Mouse (Mus musculus) heart, postnatal 0 days (tissue): Measurements from ENCODE around the gene Psmd9. TPM values are rescaled to one million over a fixed set of nuclear protein-coding genes. Genes with fewer than 3 reads are reported as not detected.

Experiments used
- ATAC-seq: fragments of 200-750 bp; cut with Nextera tagmentation; 2 replicates; pipeline ENCODE4 v1.8.0; 2017; ENCODE audit warnings: low read depth, moderate number of reproducible peaks, moderate library complexity; ENCODE audit not compliant: insufficient read depth
- DNase-seq: peaks from one replicate; pipeline ENCODE4 v3.0.0-alpha.2; 2016; ENCODE audit warnings: low spot score
- H3K27ac ChIP-seq: fragments of 300-500 bp; sonication (generic); 2 replicates; pipeline ENCODE4 v1.5.1; 2014; ENCODE audit warnings: low read depth, mild to moderate bottlenecking
- H3K27me3 ChIP-seq: fragments of 300-500 bp; sonication (generic); 2 replicates; pipeline ENCODE4 v1.6.1; 2014; ENCODE audit warnings: low read length, mixed read lengths; ENCODE audit not compliant: control insufficient read depth, insufficient read depth
- H3K36me3 ChIP-seq: fragments of 300-500 bp; sonication (generic); replicated peaks from 2 replicates; pipeline ENCODE4 v1.6.1; 2014; ENCODE audit warnings: low read length, mixed read lengths; ENCODE audit not compliant: control insufficient read depth, insufficient read depth
- H3K4me1 ChIP-seq: fragments of 300-500 bp; sonication (generic); 2 replicates; pipeline ENCODE4 v1.6.1; 2014; ENCODE audit warnings: antibody characterized with exemption; ENCODE audit not compliant: control insufficient read depth, insufficient read depth
- H3K4me2 ChIP-seq: fragments of 300-500 bp; sonication (generic); 2 replicates; pipeline ENCODE4 v1.6.1; 2014; ENCODE audit warnings: low read depth, mild to moderate bottlenecking, low read length, moderate library complexity
- H3K4me3 ChIP-seq: fragments of 300-500 bp; sonication (generic); 2 replicates; pipeline ENCODE4 v1.5.1; 2014; ENCODE audit warnings: low read depth, low read length
- H3K9ac ChIP-seq: fragments of 300-500 bp; sonication (generic); replicated peaks from 2 replicates; pipeline ENCODE4 v1.6.1; 2014; ENCODE audit warnings: low read depth, low read length, mixed read lengths
- H3K9me3 ChIP-seq: fragments of 300-500 bp; sonication (generic); replicated peaks from 2 replicates; pipeline ENCODE4 v1.6.1; 2016; ENCODE audit warnings: low read length; ENCODE audit not compliant: control insufficient read depth
- CTCF ChIP-seq: IDR thresholded peaks from 2 replicates; pipeline ENCODE4 v1.5.1; 2016; ENCODE audit warnings: antibody characterized with exemption, control low read depth, low read depth
- EP300 ChIP-seq: IDR thresholded peaks from 2 replicates; pipeline ENCODE4 v1.6.1; 2016; ENCODE audit warnings: antibody characterized with exemption, low read depth
- WGBS: fragments of 180-500 bp; shearing (Covaris S2); extraction: QIAGEN DNeasy Blood & Tissue Kit; methylation state at CpG from one replicate; pipeline ENCODE4 v1.1.7; 2014; 5-methylcytosine and 5-hydroxymethylcytosine counted together
- polyA plus RNA-seq: library from polyadenylated mRNA; unstranded; fragments of >200 nt; fragmentation: Nextera tagmentation; extraction: Ambion mirVana; gene quantifications from 2 replicates; pipeline ENCODE4 v1.2.1, GENCODE M21; 2015
- total RNA-seq: library from RNA; depleted of rRNA; stranded (reverse); fragments of >200 nt; gene quantifications from 2 replicates; pipeline ENCODE4 v1.2.3, GENCODE M21; 2014; ENCODE audit warnings: low replicate concordance

The Psmd9 gene
- total and polyA plus RNA-seq, 2 experiments from 2014 or later = 11.2 to 54.9 TPM

DNA sequence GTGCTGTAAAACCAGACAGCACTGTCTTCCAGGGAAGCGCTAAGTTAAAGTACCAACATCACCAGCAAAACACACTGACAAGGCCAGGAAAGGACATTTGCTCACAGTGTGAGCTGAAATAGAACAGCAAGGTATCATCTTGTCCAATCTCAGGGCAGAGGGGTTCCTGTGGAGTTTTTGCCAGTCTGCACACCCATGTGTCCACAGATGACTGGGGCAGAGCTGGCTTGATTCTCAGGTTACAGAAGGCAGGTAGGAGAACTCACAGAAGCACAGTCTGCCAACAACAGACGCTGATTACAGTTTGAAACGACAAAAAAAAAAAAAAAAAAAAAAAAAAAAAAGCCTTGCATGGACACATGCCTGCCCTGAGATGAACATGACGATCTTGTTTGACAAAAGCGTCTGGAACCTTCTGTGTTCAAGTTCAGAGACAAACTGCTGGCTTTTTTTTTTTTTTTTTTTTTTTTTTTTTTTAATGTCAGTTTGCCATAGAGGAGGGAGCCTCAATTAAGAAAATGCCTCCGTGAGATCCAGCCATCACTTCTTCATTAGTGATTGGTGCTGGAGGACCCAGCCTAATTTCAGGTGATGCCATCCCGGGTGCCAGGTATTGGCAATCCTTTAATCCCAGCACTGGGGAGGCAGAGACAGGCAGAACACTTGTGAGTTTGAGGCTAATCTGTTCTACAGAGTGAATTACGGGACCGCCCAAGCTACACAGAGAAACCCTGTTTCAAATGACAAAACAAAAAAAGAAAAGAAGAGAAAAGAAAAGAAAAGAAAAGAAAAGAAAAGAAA, 112.3 kb downstream of the Psmd9 start:
- no peak for DNase-seq
- Histone ChIP-seq H3K9ac (no peak overlapping the region), H3K4me2 (no peak overlapping the region), H3K36me3 (no peaks in the 10 kb centered on the region), H3K4me1 (peaks cover 6% of the 10 kb centered on the region), H3K27me3 (no peaks in the 10 kb centered on the region), H3K4me3 (no peak overlapping the region), H3K27ac (no peak overlapping the region), H3K9me3 (no peaks in the 10 kb centered on the region)
- TF ChIP-seq CTCF (no peak), EP300 (no peak)
- WGBS = 67% methylated on average over 9 of the region's 9 CpGs
- ATAC-seq = no peak

DNA sequence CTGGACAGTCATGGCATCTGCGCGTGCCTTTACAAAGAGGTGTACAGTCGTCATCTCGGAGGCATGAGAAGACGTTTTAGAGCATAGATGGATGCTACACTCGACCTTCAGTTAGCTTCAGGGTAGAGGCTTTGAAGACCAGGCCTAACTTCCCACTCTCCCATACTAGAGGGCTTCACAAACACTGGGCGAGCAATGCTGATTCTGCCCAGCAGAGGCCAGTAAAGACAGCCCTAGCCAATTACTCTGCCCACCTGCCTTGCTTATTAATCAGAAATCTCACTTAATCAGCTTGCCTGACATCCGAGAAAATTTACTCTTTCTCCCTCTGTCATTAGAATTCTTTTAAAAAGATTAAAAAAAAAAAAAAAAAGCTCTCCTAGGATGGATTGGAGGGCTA, 116.0 kb downstream of the Psmd9 start:
- no peak for DNase-seq
- Histone ChIP-seq H3K4me3 (no peak overlapping the region), H3K27ac (no peak overlapping the region), H3K4me2 (no peak overlapping the region), H3K36me3 (no peaks in the 10 kb centered on the region), H3K27me3 (no peaks in the 10 kb centered on the region), H3K9me3 (no peaks in the 10 kb centered on the region), H3K4me1 (no peaks in the 10 kb centered on the region), H3K9ac (no peak overlapping the region)
- TF ChIP-seq CTCF (peak; percentile 61), EP300 (no peak)
- no peak for ATAC-seq
- WGBS = 31% methylated on average over 8 of the region's 8 CpGs

DNA sequence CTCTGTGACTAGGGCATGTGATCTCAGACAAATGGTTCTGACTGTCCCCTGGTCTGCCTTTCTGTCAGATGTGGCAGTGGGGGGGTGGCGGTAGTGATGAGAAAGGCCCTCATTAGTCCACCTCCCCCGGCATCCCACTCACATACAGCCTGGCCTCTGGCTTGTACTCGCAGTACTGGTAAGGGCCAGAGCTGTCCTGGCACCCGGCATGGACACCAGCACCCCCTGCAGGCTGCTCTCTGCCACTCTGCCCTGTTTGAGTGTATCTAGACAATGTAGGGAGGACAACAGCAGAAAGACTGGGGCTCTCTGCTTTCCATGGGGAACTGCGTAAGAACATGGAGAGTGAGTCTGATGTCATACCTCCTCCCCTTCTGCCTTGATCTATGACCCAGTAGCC, 118.9 kb downstream of the Psmd9 start:
- TF ChIP-seq EP300 = no peak
- TF ChIP-seq CTCF = no peak
- Histone ChIP-seq H3K4me2 (no peak overlapping the region), H3K36me3 (no peaks in the 10 kb centered on the region), H3K9ac (no peak overlapping the region), H3K4me1 (no peaks in the 10 kb centered on the region), H3K27me3 (no peaks in the 10 kb centered on the region), H3K27ac (no peak overlapping the region), H3K4me3 (no peak overlapping the region), H3K9me3 (no peaks in the 10 kb centered on the region)
- no peak for ATAC-seq
- WGBS = 82% methylated on average over 5 of the region's 5 CpGs
- no peak for DNase-seq

DNA sequence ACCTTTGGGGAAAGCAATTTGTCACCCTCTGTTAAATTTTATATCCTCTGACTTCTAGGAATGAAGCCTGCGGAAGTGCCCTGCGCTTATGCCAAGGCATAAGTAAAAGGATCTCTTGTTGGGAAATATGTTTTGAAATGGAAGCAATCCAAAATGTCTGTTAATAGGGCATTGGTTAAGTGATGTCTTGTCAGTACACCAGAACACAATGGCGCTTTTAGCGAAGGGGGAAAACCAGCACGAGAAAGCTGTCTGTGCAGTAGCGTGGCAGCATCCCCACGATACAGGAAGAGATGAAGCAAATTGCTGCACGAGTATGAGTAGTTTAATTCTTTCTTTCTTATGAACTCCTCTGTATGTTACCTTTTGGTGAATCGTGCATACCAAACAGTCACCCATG, 125.4 kb downstream of the Psmd9 start:
- no peaks in the 10 kb centered on the region for H3K27me3 ChIP-seq
- H3K4me2 ChIP-seq = no peak overlapping the region
- DNase-seq (no peak), ATAC-seq (no peak)
- no peak overlapping the region for H3K9ac ChIP-seq
- H3K36me3 ChIP-seq = no peaks in the 10 kb centered on the region
- H3K4me3 ChIP-seq = no peak overlapping the region
- no peaks in the 10 kb centered on the region for H3K4me1 ChIP-seq
- no peak for TF ChIP-seq CTCF
- TF ChIP-seq EP300 = no peak
- no peaks in the 10 kb centered on the region for H3K9me3 ChIP-seq
- H3K27ac ChIP-seq = no peak overlapping the region
- 83% methylated on average over 9 of the region's 9 CpGs for whole genome bisulfite sequencing

DNA sequence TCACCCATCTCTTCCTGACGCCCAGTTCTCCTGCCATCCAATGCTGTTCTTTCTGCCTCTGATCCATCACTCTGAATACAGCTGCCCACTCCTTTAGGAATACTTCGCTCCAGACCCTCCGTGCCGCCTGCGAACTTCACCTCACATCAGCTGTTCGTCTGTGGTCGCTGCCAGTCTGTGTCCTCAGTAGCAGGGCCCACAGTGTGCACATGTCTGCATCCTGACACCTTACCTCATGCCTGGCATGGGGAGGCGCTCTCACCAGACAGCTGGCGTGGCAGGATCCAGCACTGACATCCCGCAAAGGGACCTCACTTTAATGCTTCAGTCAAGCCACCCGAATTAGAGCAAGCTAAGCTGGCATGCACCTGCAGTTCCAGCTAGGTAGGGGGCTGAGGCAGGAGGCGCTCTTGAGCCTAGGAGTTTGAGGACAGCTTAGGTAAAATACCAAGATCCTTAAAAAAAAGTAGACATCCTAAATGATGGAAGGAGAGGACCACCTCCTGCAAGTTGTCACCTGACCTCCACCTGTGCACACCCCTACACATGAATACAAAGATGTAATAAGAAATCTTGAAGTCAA, 127.1 kb downstream of the Psmd9 start:
- Histone ChIP-seq H3K27me3 (no peaks in the 10 kb centered on the region), H3K4me2 (no peak overlapping the region), H3K36me3 (no peaks in the 10 kb centered on the region), H3K27ac (no peak overlapping the region), H3K9me3 (no peaks in the 10 kb centered on the region), H3K9ac (no peak overlapping the region), H3K4me3 (no peak overlapping the region), H3K4me1 (peaks cover 11% of the 10 kb centered on the region)
- no peak for DNase-seq
- peak; percentile 15; the same call in 1 of the 2 replicates for TF ChIP-seq CTCF
- TF ChIP-seq EP300 = no peak
- 69% methylated on average over 12 of the region's 12 CpGs for WGBS
- no peak for ATAC-seq
